In genomic region chr1:39920616-39921015, GRCm38 (mm10) we compare ENCODE assay signal across 21 mouse cellular contexts. TPM values are rescaled to one million over a fixed set of nuclear protein-coding genes. Genes with fewer than 3 reads are reported as not detected.
DNase-seq lines count a peak whose midpoint lies in the region; TF ChIP-seq lines count a peak whose summit lies in the region.
"Had no signal": no experiment of that assay in that cellular context is flagged by ENCODE, and none has a peak within 500 bp of the region (broad histone marks: within the 10 kb centered on the region; RNA-seq: fewer than 3 reads in every experiment).

No protein-coding gene starts in this region.

- H3K27ac ChIP-seq in gastrocnemius, adult 2 months, result 0 out of 2 replicates have a peak overlapping the region, but pooled peaks have one; percentile 71
- peak overlapping the region; percentile 72; the same call in 1 of the 2 replicates for H3K27ac ChIP-seq in layer of hippocampus, adult 2 months
- H3K27ac ChIP-seq in thymus, adult 2 months (ENCODE audit: control insufficient read depth, insufficient read depth, low read length), result peak overlapping the region; percentile 29; the same call in 1 of the 2 replicates
- H3K27ac ChIP-seq: forebrain, embryonic 13.5 days; hindbrain, embryonic 14.5 days; midbrain, embryonic 10.5 days had no signal

- 35% methylated on average over 2 of the region's 2 CpGs for whole genome bisulfite sequencing in thymus, adult 2 months

- TF ChIP-seq POLR2A in thymus, adult 2 months (IDR thresholded peaks at IDR 0.05; ENCODE audit: control insufficient read depth, extremely low read depth, insufficient read depth, low read length, poor library complexity), result no peak

- DNase-seq in gastrocnemius, adult 2 months, result no peak
- no peak for DNase-seq in gastrocnemius, postnatal 25 days
- no peak for DNase-seq in layer of hippocampus, adult 2 months (ENCODE audit: low spot score in 2 of 2)
- no peak for DNase-seq in layer of hippocampus, adult 8-10 months (ENCODE audit: low spot score in 2 of 2)
- DNase-seq in thymus, adult 2 months, result no peak
- DNase-seq in thymus, postnatal 14 days, result no peak
- peak; percentile 53 for DNase-seq in splenic B cell, adult 2 months (ENCODE audit: low read depth, low spot score)
- DNase-seq in right cerebral cortex, adult 18-20 months, result no peak
- DNase-seq: adrenal gland, adult 2 months; cerebellum, adult 8-10 months; heart, adult 11 months; kidney, adult 9 months; kidney, postnatal 14 days; layer of hippocampus, postnatal 36 days; lung, embryonic 14.5 days; lung, postnatal 4 days; thymus, postnatal 4 days had no signal

- H3K4me3 ChIP-seq in gastrocnemius, adult 2 months, result no peak overlapping the region
- H3K4me3 ChIP-seq in layer of hippocampus, adult 2 months, result no peak overlapping the region
- no peak overlapping the region for H3K4me3 ChIP-seq in thymus, adult 2 months (ENCODE audit: control insufficient read depth, insufficient read depth, low read length)
- H3K4me3 ChIP-seq: forebrain, embryonic 13.5 days; midbrain, embryonic 10.5 days; myocyte had no signal

- peaks cover 58% of the 10 kb centered on the region for H3K4me1 ChIP-seq in thymus, adult 2 months (replicated peaks; ENCODE audit: control insufficient read depth, insufficient read depth, low read length)

- H3K27me3 ChIP-seq in thymus, adult 2 months (ENCODE audit: control insufficient read depth, insufficient read depth, low read length), result no peaks in the 10 kb centered on the region
- no peaks in the 10 kb centered on the region for H3K27me3 ChIP-seq in splenic B cell, adult 2 months (ENCODE audit: control insufficient read depth, insufficient read depth, low read length, poor library complexity, severe bottlenecking)
- H3K27me3 ChIP-seq: forebrain, embryonic 13.5 days had no signal

- H3K36me3 ChIP-seq in thymus, adult 2 months (ENCODE audit: control insufficient read depth, insufficient read depth, low read length), result no peaks in the 10 kb centered on the region
- no peaks in the 10 kb centered on the region for H3K36me3 ChIP-seq in splenic B cell, adult 2 months (ENCODE audit: control insufficient read depth, insufficient read depth, low read length, poor library complexity, severe bottlenecking)

- intact Hi-C loops in gastrocnemius, adult 2 months (cut with DNase I), result no loop called here

- no peak for TF ChIP-seq CTCF in gastrocnemius, adult 2 months (IDR thresholded peaks at IDR 0.05)
- TF ChIP-seq CTCF in layer of hippocampus, adult 2 months (conservative IDR thresholded peaks at IDR 0.05), result no peak
- no peak for TF ChIP-seq CTCF in thymus, adult 2 months (IDR thresholded peaks at IDR 0.05; ENCODE audit: borderline replicate concordance, control insufficient read depth, extremely low read depth, insufficient read depth, low read length, poor library complexity)

RNA-seq across cellular contexts. Expression of gene Map4k4, which starts 19.9 kb away (rescaled TPM):
- total RNA-seq in gastrocnemius, adult 2 months (2021), result 10 to 100 TPM; 23.2 to 28.3 TPM
- total RNA-seq in gastrocnemius, postnatal 25 days (2021), result 10 to 100 TPM; 32.6 to 36.0 TPM
- total RNA-seq in layer of hippocampus, adult 2 months (2021), result 100 to 1,000 TPM; 134 to 145 TPM
- 100 to 1,000 TPM; 127 to 159 (median 152) TPM for total RNA-seq in layer of hippocampus, adult 8-10 months (2022)
- 164 and 167 TPM in 2 replicates for polyA plus RNA-seq in thymus, adult 2 months (2012; rRNA removed)
